Mouse (Mus musculus) G1E (cell line): ENCODE measurements at regions not wholly inside any gene's neighbourhood (a gene's known extent, or its start where the extent isn't known, plus 50 kb on each side); places are given as distances from the start of the nearest gene placed in this dataset.

Experiments
- ATAC-seq: 2 replicates; pipeline ENCODE4 v1.8.0; 2016; ENCODE audit warnings: mild to moderate bottlenecking; ENCODE audit not compliant: insufficient number of reproducible peaks, poor library complexity, low FRiP score, severe bottlenecking; ENCODE audit errors: extremely low read depth
- DNase-seq: peaks from one replicate; pipeline ENCODE4 v3.0.0; 2012; ENCODE audit warnings: low spot score
- H3K27me3 ChIP-seq: 2 replicates; pipeline ENCODE4 v1.6.1; 2012; ENCODE audit warnings: mild to moderate bottlenecking, low read length, inconsistent platforms; ENCODE audit not compliant: insufficient read depth
- H3K36me3 ChIP-seq: replicated peaks from 2 replicates; pipeline ENCODE3; 2012; ENCODE audit warnings: mild to moderate bottlenecking, inconsistent platforms
- H3K4me1 ChIP-seq: 2 replicates; pipeline ENCODE4 v1.6.1; 2012; ENCODE audit warnings: low read depth, low read length, inconsistent platforms, mixed read lengths; ENCODE audit not compliant: insufficient read depth
- H3K4me3 ChIP-seq: 2 replicates; pipeline ENCODE4 v1.5.1; 2012; ENCODE audit warnings: low read depth, mild to moderate bottlenecking, inconsistent platforms, low read length, moderate library complexity, mixed read lengths
- H3K9me3 ChIP-seq: replicated peaks from 2 replicates; pipeline ENCODE4 v1.6.1; 2012; ENCODE audit warnings: inconsistent platforms
- CTCF ChIP-seq: IDR thresholded peaks from 2 replicates; pipeline ENCODE4 v1.5.1; 2012; ENCODE audit warnings: low read depth, low read length, inconsistent platforms, mixed read lengths
- GATA1 ChIP-seq: IDR thresholded peaks from 2 replicates; pipeline ENCODE4 v1.6.1; 2012; ENCODE audit warnings: borderline replicate concordance, low read length, inconsistent platforms, mixed read lengths
- GATA2 ChIP-seq: IDR thresholded peaks from 2 replicates; pipeline ENCODE4 v1.6.1; 2012; ENCODE audit warnings: low read depth, low read length, inconsistent platforms, borderline replicate concordance
- POLR2AphosphoS5 ChIP-seq: IDR thresholded peaks from 2 replicates; pipeline ENCODE4 v1.6.1; 2012; ENCODE audit warnings: low read depth, low read length, inconsistent platforms; ENCODE audit not compliant: insufficient replicate concordance
- TAL1 ChIP-seq: conservative IDR thresholded peaks from 2 replicates; pipeline ENCODE4 v1.6.1; 2012; ENCODE audit warnings: low read depth, low read length, inconsistent platforms, mixed read lengths

- DNase-seq, result no peak
- Histone ChIP-seq H3K9me3 (peaks cover 30% of the 10 kb centered on the region), H3K4me1 (no peaks in the 10 kb centered on the region), H3K27me3 (no peaks in the 10 kb centered on the region), H3K36me3 (no peaks in the 10 kb centered on the region), H3K4me3 (no peak overlapping the region)
- no peak for ATAC-seq
- TF ChIP-seq GATA1, result no peak
- TF ChIP-seq TAL1, result no peak
Observed at GRCm38 (mm10) chr5:77826063-77826462, 418.2 kb upstream of the Igfbp7 start.

GRCm38 (mm10) chr5:77816759-77817280, 409.0 kb upstream of the Igfbp7 start:
- DNase-seq, result no peak
- Histone ChIP-seq H3K9me3 (peaks cover 21% of the 10 kb centered on the region), H3K36me3 (no peaks in the 10 kb centered on the region), H3K4me3 (no peak overlapping the region), H3K27me3 (no peaks in the 10 kb centered on the region), H3K4me1 (no peaks in the 10 kb centered on the region)
- no peak for ATAC-seq
- no peak for TF ChIP-seq TAL1
- no peak for TF ChIP-seq CTCF
- no peak for TF ChIP-seq GATA1
- TF ChIP-seq GATA2, result no peak
- TF ChIP-seq POLR2AphosphoS5, result no peak

DNA sequence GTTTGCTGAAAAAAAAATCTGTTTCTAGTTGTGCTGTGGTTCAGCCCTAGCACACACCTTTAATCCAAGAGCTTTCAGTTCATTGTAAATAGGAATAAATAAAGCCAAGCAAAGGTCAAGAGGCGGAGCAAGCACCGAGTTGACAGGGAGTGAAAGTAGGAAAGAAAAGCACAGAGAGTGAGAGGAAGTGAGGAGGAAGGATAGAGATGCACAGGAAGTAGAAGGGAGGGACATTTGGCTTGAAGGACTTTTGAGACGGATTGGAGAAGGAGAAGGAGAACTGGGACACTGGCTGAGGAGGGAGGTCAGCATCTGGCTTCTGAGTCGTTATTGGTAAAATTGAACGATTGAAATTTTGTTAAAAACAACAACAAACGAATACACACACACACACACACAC, 402.0 kb upstream of the Igfbp7 start:
- DNase-seq (no peak), ATAC-seq (no peak)
- peaks cover 37% of the 10 kb centered on the region for H3K9me3 ChIP-seq
- H3K36me3 ChIP-seq, result no peaks in the 10 kb centered on the region
- no peaks in the 10 kb centered on the region for H3K4me1 ChIP-seq
- H3K27me3 ChIP-seq, result no peaks in the 10 kb centered on the region
- H3K4me3 ChIP-seq, result no peak overlapping the region
- TF ChIP-seq POLR2AphosphoS5 (no peak), GATA2 (no peak), TAL1 (no peak), GATA1 (no peak), CTCF (no peak)

- no peak for DNase-seq
- Histone ChIP-seq H3K4me3 (no peak overlapping the region), H3K27me3 (no peaks in the 10 kb centered on the region), H3K4me1 (no peaks in the 10 kb centered on the region), H3K36me3 (no peaks in the 10 kb centered on the region), H3K9me3 (peaks cover 47% of the 10 kb centered on the region)
- no peak for ATAC-seq
- TF ChIP-seq POLR2AphosphoS5 (no peak), GATA1 (no peak)
Observed at GRCm38 (mm10) chr5:77807726-77808125, 399.9 kb upstream of the Igfbp7 start.

DNA sequence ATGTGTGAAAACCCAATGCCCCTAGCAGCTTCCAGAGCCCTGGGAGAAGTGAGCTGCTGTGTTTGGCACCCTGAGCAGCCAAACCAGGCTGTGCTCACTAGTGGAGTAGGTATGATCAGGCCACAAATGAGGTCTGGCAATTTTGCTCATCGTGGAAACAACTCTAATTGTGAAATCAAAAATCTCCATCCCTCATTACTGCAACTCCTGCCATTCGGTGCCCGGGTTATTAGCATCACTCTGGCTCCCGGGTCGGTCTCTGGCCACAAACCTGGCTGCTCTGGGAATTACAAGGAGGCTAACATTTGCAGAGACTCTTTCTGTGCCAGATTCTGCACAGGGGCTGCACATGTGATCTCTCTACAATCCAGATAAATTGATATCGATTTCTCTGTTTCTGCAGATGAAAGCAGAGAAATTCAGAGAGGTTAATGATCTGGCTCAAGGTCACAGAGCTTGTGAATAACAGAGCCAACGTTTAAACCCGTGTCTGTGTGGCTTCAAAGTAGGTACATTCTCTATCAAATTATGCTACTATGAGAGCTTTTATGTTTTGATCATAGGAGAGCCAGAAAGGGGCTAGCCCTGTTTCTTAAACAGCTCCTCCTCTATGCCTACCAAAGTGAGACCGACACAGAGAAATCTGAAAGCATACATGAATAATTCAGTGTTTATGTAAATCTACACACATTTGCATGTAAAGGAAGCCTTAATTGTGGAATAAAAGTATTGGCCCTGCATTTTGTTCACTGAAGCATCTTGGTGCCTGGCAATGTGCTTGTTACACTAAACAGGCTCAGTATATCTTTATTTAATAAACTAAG, 398.7 kb upstream of the Igfbp7 start:
- no peak for DNase-seq
- no peak for TF ChIP-seq TAL1
- no peak for TF ChIP-seq GATA1
- no peak for TF ChIP-seq GATA2
- no peak for TF ChIP-seq CTCF
- TF ChIP-seq POLR2AphosphoS5, result no peak
- Histone ChIP-seq H3K4me3 (no peak overlapping the region), H3K27me3 (no peaks in the 10 kb centered on the region), H3K36me3 (no peaks in the 10 kb centered on the region), H3K4me1 (no peaks in the 10 kb centered on the region), H3K9me3 (peaks cover 55% of the 10 kb centered on the region)
- ATAC-seq, result no peak

GRCm38 (mm10) chr5:77805796-77806195, 398.0 kb upstream of the Igfbp7 start:
- no peak for TF ChIP-seq TAL1
- no peak for TF ChIP-seq POLR2AphosphoS5
- TF ChIP-seq GATA1, result no peak
- TF ChIP-seq CTCF, result no peak
- TF ChIP-seq GATA2, result no peak
- no peak for ATAC-seq
- no peak overlapping the region for H3K4me3 ChIP-seq
- peaks cover 51% of the 10 kb centered on the region for H3K9me3 ChIP-seq
- no peaks in the 10 kb centered on the region for H3K36me3 ChIP-seq
- DNase-seq, result no peak
- H3K27me3 ChIP-seq, result no peaks in the 10 kb centered on the region
- no peaks in the 10 kb centered on the region for H3K4me1 ChIP-seq
